Mouse (Mus musculus): ENCODE data around the gene Gpank1.

The Gpank1 gene

DNA sequence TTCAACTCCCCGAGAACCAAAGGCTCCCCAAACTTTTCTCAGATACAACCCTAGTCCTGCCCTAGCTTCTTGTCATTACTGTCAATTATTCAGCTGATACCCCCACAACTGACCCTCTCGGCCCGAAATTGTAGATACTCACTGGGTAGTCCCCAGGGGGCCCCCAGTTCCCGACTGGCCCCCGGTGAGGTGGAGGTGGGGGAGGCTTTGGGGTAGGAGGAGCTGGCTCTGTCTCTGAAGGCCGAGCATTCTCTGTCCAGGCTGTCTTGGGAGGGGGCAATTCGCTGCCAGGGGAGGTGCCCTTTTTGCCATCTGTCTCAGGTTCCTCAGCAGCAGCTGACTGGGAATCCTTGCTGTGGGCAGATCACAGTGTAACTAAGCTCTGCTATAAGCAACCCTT, 38.4 kb downstream of the Gpank1 start:
- no peak for DNase-seq (ENCODE audit: low spot score)

DNA sequence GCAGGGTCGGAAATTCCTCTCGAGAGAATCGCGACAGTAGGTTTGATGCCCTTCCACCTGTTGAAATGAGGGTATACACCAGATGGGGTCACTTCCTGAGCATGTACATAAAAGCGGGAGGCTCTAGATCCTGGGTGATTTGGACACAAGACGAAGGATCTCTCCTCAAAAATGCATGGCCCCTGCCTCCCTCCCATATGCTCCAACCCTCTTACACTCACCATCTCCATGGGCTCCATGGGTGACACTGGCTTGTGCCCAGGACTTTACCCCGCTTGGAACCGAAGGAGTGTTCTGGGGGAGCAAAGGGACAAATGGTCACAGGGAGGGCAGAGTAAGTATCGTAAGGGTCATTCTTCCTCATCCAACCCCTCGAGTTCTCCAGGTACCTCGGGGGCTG, 40.2 kb downstream of the Gpank1 start:
- no peak for DNase-seq (ENCODE audit: low spot score)

DNA sequence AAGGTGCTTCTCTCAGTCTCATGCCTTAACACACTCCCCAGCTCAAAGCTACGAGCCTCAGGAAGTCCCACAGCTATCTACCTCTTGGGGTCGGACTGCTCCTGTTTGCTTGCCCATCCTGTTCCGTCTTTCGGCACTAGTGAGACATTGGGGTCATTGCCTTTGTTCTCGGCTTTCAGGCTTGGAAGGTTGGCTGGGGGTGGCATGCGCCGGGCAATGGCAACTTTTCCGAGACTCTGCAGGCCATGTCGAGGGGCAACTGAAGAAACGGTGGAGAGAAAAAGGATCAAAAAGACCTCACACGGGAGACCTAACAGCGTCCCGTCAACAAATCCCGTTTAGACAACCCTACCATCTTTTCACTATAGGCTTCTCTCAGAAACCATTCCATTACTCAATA, 40.9 kb downstream of the Gpank1 start:
- DNase-seq (ENCODE audit: low spot score), result no peak

DNA sequence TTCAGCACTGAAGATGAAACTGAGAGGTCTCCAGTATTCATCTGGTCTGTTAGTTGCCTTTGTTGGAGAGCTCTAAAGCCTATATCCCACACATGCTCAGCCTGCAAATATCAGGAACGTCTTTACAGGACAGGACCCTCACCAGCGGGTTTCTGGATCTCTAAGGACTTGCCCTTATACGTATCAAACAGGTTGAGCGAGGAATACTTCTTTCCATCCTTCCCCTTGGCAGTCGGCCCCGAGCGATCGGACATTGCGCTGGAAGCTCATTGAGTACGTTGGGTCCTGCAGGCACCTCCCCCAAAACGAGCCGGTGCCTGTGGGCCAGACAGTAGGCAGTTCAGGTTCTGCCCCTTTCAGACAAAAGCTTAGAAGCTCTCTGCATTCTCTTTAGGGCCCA, 41.5 kb downstream of the Gpank1 start:
- no peak for DNase-seq (ENCODE audit: low spot score)

- DNase-seq (ENCODE audit: low spot score), result no peak
Observed at GRCm38 (mm10) chr17:35163326-35164081, 42.2 kb downstream of the Gpank1 start.

GRCm38 (mm10) chr17:35164218-35164567, 42.9 kb downstream of the Gpank1 start:
- DNase-seq (ENCODE audit: low spot score), result no peak

- peak; percentile 95 for DNase-seq (ENCODE audit: low spot score)
Observed at GRCm38 (mm10) chr17:35164568-35165450, 43.6 kb downstream of the Gpank1 start, which contains the start of gene Prrc2a. Gene Prrc2a (minus strand): TSS chr17:35164897.

DNA sequence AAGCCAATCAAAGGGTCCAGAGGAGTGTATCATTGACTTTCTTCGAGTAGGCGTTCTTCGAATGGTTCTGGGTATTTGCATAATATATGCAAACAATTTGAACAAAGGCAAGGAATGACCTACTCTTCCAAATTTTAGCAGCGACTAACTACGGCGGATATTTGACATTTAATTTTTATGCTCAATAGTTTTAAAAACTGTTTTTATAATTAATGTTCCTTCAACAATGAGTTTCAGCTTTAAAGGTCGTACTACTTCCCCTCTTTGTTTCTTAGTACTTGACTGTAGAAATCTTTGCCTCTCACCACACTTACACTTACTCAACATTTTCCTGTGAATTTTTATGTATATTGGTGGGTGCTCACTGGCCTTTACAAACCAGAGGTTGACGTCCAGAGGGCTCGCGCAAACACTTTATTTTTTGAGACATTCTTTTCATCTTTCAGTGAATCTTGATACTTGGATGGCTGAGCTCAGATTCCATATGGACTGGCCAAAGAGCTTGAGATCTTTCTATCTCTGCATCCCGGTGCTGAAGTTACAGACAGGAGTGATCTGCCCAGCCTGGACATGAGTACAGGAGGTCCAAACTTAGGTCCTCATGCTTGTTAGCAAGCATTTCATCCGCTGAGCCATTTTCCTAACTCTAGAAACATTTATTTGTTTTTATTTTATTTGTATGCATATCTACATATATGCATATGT, 44.3 kb downstream of the Gpank1 start:
- DNase-seq (ENCODE audit: low spot score), result no peak

DNA sequence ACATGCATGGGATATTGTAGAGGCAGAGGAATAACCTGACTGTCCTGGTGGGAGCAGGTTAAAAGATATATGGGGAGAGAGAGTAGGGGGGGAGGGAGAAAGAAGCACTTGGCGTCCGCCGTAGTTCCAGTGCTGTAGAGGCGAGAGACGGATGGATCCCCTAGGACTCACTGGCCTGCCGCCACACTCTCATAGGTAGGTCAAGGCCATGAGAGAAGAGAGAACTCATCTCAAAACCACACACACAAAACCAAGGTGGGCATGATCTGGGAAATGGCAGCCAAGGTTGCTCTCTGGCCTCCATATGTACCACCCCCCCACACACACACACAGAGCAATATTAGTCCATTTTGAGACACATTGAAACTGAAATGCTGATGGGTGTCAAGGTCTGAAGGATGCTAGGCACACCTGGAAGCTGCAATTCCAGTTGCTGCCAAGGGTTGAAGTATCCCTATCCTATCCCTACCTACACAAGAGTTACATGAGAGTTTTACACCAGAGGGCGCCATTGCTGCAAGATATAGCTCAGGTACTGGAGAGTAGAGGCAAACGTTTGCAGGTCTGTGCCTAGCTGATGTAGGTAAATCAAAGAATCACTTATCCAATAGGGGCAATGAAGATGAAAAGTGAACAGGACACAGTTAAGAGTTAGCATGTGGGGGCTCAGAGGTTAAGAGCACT, 45.2 kb downstream of the Gpank1 start:
- DNase-seq (ENCODE audit: low spot score), result peak; percentile 52

DNA sequence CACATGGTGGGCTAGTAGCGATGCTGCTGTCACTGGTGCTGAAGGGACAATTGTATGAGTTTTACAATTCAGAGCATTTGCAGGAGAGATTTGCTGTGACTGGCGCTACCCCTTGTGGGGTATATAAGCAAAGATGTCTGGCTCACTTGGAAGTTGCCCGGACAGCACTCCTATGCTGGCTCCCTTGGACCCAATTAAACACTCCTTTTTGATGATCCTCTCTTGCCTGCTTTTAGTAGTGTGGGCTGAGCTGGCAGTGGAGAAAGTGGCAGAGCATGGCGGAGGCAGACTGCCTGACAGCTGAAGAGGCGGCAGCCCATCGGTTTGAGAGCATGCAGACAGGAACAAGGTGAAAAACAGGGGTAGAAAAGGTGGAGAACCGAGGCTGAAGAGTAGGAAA, 46.5 kb downstream of the Gpank1 start:
- no peak for DNase-seq (ENCODE audit: low spot score)

DNA sequence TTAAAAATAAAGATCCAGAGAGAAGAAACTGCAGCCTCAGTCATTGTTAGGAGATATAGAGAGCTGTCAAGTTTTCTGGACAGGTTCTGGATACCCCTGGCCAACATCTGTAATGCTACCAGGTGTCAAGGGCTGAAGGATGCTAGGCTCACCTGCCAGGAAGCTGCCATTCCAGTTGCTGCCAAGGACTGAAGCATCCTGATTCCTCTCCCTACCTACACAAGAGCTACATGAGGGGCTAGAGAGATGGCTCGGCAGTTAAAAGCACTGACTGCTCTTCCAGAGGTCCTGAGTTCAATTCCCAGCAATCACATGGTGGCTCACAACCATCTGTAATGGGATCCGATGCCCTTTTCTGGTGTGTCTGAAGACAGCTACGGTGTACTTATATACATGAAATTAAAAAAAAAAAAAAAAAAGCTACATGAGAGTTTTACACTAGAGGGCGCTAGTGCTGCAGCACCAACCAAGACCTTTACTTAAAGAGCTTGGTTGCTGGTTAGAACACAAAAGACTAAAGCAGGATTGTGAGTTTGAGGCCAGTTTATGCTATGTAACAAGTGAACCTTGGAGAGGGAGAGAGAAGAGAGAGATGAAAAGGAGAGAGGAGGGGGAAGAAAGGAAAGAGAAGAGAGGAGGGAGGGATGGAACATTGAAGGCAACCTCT, 47.4 kb downstream of the Gpank1 start:
- DNase-seq (ENCODE audit: low spot score), result no peak

DNA sequence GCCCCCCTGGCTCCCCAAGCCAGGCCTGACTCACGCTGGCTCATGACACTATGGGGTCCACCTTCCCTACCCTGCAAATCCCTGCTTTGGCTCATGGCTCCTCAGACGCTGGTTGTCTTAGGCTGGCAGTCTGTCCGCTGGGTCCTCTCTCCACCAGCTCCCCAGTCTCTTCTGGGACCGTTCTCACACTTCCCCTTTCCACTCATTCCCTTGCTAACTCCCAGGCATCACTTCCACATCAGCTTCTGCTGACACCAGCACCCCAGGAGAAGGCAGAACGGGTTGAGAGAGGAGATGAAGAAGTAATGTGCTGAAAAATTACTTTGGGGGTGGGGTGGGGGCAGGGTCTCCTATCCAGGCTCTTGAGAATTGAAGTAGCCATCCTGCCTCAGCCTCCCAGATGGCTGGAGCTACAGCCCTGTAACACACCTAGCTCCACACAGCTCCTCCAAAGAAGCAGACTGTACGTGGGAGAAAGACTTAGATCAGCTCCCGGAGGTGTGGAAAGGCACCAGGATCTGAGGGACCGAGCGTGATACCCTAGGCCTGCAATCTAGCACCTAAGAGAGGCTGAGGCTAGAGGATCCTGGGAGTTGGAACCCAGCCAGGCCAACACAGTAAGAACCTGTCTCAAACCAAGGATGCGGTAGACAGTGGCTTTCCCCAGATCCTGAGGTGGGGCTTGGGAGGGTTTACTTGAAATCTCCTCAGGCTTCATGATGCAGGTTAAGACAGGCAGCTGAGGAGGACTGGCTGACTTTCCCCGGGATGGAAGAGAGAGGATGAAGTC, 51.4 kb downstream of the Gpank1 start:
- no peak for DNase-seq (ENCODE audit: low spot score)

DNA sequence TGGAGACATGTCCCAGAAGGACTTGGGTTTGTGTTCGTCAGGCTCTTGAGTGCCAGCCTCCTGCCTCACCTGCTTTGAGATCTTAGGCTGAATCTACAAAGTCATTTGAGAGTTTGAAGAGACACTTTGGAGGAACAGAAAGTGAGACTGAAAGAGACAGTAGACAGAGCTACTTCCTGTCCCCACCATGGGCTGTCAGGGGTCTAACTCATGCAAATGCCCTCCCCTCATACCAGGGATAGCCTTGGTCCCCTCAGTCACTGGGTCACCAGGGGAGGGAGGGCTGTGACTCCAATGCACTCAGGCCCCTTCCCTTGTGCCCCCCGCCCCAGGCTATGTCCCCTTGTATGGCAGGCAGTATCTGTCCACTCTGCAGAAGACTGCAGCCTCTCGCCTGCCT, 52.1 kb downstream of the Gpank1 start:
- no peak for DNase-seq (ENCODE audit: low spot score)

Measured in ovary, postnatal 14 days (tissue).